Mouse (Mus musculus) induced T-regulatory cell, adult 2 months (primary cell): Measurements from ENCODE around the gene Dffb.
A peak's percentile ranks its signal among the peaks of the same experiment; 100 is the strongest.
"Not testable (repeated sequence)": the region's sequence is repeated elsewhere in the genome, so short reads cannot be mapped to it uniquely, and the experiment has no call there.

Experiments used
- DNase-seq: peaks from one replicate; pipeline ENCODE4 v3.0.0-alpha.2; 2012; ENCODE audit warnings: low read depth

Gene Dffb

DNA sequence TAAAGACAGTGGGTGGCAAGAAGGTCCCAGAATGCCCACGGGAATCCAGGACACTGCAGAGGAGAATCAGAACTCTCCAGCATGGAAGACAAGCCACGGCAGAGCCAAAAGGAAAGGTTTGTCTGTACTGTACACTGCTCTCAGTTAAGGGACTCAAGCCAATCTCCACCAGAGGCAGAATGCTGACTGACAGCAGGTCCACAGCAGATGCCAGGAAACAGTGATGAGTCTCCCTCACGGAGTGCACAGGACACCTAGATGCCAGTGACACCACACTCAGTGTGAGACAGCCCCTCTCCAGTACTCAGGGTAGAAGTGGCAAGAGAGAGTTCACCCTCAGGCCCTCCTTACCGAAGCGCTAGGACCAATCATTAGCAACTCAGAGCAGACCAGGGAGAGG, 8.3 kb downstream of the Dffb start:
- DNase-seq: no peak

DNA sequence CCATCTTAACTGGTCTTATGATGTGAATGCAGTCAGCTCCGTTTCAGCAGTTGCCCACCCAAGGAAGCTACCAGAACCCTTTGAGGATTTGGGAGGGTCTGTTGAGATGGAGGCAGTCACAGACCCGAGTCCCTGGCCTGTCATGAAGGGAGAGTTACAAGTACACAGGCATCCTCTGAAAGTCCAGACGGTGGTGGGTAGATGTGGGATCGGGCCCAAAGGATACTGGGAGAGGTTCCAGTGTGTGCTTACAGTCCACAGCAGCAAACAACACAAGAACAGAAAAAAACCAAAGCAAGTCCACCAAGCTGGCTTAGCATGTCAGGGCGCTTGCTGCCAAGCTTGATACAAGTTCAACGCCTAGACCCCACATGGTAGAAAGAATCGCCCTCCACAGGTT, 12.3 kb downstream of the Dffb start:
- DNase-seq: no peak

DNA sequence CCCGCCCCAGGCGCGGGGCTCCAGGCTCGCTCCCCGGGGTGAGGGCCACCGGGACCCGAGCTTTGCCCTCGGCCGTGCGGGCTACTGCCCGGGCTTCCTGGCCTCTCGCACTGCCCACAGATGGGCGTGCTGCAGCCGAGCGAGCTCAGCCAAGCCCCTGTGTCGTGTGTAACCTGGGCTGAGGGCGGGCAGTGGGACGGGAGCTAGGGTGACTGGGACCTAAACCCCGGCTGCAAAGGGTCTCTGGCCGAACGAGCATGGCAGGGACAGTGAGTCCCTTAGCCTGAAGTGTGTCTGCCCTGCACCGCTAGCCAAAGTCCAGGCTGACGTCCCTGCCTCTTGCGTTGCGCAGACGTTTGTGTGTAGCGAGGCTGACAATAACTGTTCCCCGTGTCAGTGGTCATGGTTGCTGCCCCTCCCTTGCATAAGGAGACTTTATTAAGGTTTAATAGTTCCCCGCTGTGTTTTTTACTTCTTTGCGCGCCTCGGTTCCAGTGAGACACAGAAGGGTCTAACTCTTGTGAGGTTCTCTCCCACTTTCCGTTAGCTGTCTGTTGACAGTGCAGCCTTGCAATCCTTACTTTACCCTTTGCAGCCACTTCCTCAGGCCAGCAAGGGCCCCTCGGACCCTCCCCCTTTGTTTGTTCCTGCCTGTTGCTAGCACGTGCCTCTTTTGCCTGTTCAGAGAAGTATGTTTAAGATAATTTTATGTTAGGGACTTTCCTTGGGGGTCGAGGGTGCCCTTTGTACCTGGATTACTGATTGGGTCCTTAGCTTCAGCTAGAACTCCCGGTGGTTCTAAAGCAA, 17.3 kb downstream of the Dffb start:
- DNase-seq: peak; percentile 44

DNA sequence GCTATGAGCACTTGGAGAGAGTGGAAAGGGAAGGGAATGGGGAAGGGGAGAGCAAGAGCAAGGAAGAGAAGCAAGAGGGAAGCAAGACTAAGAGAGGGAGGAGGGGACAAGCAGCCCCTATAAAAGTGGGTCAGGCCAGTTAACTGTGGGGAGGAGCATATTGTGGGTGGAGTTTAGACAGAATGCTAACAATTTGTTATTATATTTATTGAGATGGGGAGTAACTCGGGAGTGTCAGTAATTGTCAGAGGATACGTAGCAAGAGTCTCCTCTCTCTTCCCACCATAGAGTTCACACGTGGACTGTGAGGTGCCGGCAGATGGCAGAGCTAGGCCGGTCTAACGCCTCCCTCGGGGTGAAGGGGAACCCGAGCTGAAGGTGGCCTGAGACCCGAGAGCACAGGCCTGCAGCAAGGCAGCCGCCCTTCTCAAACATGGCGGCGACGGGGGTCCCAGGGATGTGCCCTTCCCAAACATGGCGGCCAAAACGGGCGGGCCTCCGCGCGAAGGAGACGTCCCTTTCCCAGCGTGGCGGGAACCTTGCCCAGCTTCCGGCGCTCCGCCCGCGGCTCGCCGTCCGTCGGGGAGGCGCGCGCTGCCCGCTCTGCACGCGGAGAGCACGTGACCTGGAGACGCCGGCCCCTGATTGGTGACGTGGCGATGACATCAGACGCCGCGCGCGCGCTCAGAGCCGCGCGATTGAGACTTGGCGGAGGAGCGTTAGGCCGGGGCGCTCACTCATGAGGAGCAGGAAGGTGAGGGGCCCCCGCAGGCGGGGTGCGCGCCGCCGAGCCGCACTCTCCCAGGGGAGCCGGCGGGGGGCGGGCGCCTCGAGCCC, 18.1 kb downstream of the Dffb start, which contains the start of gene A430005L14Rik:
A430005L14Rik (plus strand) TSS at position 669 of the 837 bp plus-strand sequence.
- DNase-seq: peak; percentile 96

DNA sequence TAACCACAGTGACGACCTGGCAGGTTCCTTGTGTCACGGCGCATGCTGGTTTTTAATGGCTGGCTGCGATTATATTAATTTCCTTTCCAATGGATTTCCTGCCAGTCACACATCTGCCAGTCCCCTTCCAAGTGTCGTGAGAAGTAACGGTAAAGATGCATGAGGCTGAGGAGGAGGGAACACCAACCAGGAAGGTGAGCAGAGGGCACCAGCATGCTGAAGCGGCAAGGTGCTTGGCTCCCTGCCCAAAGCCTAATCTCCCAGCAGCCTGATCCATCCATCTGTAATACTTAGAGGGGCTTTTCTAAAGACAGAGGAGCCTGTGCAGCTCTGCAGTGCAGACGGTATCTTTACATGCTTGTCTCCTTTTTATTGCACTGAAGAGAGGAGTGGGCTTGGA, 19.3 kb downstream of the Dffb start:
- DNase-seq: no peak

DNA sequence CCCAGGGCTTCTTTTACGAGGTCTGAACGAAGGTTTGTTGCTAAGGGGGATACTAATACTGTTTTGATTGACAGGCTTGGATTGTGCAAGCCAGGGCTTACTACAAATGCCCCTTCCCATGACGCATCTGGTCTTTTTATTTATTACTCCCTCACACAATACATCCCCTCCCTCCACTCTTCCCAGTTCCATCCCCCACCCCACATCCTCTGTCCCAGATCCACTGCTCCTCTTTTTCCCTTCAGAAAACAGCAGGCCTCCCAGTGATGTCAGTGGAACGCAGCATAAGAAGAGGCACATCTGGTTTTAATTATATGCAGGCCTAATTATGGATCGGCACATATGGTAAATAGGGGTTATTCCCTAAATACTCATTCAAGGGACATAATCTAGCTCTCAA, 23.2 kb downstream of the Dffb start:
- DNase-seq: no peak

DNA sequence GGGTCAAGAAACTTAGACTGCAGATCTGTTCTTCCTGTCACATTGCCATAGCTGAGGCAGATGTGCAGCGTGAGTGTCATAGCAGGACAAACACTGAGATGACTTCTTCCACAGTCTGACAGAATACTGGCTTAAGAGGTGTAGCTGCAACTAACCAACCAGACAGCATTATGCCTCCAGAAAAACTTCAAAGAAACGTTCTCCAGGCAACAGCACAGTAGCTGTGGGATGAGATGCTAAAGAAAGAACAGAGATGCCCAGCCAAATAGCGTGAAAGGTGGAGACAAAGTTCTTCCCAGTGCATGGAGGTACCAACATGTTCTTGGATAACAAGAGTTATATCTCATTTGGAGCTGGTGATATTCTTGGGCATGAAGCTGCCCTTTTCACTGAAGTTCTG, 23.8 kb downstream of the Dffb start:
- DNase-seq: no peak

DNA sequence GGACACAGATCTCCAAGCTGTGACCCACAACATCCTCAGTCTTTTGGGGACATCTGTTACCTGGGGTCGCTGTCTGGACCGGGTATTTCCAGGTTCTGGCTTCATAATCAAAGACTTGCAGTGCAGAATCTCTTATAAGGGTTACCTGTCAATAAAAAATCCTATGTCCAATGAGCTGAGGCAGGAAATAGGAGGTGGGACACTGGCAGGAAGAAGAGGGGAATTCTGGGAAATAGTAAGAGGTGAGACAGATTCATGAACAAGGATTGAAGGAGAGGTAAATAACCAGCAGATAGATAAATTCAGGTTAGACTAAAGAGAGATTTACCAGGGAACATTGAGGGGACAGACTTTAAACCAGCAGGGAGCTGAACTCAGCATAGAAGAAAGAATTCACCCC, 24.6 kb downstream of the Dffb start:
- DNase-seq: no peak

DNA sequence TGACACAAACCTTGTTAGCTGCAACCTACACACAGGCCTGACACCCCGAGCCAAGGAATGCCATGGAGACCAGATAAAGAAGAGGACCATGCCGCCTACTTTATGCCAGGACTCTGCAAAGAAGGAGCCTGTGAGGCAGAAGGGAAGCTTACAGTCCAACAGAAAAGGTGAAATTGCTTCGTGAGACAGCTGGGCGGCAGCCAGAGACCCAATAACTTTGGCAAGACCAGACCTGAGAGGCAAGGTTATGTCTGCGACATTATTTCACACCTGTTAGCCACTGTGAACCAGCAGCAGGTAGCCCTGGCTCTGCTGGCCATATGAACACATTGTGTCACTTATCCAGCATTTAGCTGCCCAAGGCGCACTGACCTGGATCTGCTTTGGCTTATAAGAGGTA, 29.2 kb downstream of the Dffb start:
- DNase-seq: no peak

DNA sequence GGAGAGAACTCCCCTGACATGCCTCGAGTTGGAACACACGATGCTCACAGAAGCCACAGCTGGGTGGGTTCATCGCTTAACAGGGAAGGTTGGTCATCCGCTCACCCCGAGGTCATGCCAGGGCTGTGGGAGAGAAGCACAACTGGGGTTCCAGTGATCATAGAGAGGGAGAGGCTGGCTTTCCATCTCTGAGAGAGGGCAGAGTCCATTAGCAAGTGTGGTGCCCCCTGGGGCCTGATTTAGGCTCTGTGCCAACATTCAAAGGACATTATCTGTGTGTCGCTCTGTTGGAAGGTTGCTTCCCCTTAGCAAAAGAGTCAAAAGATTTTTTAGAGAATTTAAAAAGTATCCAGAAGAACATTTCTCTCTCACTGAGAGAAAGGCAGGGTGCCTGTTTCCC, 30.7 kb downstream of the Dffb start:
- no peak for DNase-seq

DNA sequence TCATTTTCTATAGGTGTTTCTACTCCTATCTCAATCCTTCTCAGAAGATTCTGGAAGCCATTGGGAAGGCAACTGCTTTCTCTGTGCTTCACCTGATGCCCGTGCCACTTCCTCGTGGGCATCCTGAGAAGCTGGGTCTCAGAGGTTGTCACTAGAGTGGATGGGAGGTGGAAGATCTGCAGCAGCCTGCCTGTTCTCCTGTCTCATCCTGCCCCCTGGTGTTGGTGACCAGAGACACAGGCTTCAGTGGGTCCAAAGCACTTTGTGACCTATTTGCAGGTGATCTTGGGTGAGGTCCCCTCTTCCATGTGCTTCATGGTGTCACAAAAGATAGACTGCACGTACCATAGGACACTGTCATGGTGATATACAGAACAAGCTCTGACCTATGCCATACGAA, 31.7 kb downstream of the Dffb start:
- DNase-seq: peak; percentile 28

DNA sequence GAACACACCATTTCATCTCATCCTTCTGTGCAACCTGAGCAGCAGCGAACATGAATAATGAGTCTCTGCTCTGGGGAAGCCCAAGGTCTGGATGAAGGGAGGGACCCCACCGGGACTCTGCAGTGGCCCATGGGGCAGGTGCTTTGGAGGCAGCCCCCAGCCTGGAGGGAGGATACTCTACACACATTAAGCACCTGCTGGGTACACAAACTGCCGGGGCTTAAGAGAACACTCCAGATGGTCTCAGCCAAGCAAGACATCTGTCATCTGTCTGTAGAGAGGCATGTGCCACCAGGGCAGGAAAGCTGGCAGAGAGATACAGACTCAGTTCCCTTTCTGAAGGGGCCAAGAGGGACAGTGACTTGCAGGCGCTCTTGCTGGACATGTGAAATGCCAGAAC, 45.0 kb downstream of the Dffb start:
- DNase-seq: no peak

DNA sequence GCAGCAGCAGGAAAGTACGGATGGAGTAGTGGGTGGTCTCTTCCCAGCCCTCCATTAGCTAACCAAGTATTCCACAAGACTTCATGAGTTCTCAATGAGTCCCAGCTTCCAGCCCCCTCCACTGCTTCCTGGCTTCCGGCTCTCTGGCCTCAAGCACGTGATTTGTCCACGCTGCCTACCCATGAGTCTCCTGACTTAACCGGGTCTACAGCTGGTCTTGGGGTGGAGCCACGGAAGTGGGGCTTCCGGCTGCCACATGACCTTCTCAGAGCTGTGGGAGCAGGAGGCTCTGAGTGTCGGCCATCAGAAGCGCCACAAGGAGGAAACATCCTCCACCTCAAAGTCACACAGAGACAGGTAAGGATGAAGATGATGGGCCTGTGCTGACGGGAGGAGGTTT, 45.5 kb downstream of the Dffb start:
- DNase-seq: no peak

DNA sequence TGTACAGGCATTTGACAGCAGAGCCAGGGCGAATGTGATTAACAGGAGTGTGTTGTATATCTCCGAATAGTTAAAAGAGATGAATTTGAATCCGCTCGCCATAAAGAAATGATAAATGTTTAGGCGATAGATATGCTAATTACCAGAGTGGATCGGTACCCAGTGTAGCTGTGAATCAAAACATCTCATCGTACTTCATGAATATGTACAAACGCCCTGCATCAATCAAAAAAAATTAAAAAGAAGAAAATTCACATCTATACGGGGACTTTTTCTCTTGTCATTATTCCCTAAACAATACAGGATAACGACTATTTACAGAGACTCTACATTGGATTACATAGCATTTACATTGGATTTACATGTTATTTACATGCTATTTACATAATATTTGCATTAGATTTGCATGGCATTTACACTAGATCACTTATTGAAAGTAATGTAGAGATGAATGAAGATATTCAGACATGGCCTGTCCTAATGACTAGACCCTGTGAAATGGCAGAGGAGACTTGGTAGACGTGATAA, 46.1 kb downstream of the Dffb start:
- DNase-seq: no peak

DNA sequence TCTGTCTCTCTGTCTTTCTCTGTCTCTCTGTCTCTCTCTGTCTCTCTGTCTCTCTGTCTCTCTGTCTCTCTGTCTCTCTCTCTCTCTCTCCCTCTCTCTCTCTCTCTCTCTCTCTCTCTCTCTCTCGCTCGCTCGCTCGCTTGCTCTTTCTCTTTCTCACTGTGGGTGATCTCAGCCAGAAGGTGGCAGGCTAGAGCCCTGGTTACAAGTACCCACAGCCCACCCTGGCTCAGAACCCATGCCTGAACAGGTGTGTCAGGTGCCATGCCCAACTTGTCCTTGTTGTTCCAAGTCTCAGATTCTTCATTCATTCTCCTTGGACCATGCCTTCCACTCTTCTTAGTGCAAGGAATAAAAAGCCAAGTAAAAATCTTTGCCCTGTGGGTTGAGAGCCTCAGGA, 52.8 kb downstream of the Dffb start:
- DNase-seq: not testable (repeated sequence)

DNA sequence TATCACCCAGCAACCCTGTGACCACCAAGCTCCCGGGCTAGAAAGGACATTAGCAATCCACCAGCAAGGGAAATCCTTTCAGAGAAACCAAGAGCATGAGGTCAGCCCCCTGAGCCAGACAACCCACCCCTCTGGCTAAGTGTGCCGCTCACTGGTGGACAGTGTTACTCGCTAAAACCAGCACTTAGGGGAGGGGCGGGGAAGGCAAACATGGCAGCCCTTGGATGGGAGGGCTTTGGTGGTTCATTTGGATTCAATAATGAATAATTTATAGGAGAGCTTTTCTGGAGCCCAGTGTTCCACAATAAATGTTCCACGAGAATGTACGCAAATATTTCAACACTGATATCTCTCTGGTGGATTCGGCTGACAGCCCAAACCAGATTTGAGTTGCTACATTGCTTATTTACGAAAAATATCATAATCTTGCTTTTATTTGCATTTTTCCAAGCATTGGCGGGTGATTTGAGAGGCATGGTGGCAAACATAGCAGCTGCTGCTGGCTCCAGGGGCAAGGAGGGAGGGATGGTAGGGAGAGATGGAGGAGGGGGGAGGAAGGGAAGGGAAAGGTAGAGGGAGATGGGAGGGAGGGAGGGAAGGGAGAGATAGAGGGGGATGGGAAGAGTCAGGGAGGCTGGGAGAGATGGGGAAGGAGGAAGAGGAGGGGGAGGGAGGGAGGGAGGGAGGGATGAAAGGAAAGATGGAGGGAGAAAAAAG, 54.3 kb downstream of the Dffb start:
- no peak for DNase-seq

DNA sequence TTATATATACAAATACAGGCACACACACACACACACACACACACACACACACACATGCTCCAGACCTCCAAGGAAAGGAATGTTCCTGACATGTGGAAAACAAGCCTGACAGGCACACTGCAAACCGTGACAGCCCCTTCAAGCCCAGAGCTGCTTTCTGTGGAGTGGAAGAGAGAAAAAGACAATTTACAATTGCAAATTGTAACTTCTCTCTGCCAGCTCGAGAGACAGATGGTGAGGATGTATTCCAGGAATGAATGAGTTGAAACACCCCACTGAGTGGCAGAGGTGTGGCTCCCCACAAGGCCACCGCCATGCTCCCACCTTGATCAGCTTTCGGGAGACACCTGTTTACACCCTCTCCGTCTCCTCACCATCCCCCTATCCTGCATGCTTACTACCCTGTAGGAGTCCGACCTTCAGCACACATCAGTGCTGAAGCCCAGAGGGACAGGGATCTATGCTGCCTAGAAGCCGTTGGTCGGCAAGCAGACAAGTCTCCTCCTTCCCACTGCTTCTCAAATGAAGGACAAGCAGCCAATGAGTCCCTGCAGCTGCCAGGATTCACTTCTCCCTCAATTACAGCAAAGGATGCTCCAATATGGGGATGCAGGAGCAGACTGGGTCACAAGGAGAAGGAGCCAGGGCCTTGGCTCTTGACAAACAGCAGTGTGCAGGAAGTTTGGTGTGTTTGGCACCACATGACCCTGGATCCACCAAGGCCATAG, 57.0 kb downstream of the Dffb start:
- no peak for DNase-seq
